Mouse (Mus musculus): Measurements from ENCODE around the gene Scn2b. TPM values are rescaled to one million over a fixed set of nuclear protein-coding genes. Genes with fewer than 3 reads are reported as not detected.

The Scn2b gene
- polyA plus RNA-seq, 2 experiments: 3.3 to 6.6 TPM

- Histone ChIP-seq H3K27me3 (ENCODE audit: control insufficient read depth, insufficient read depth, low read length) (no peaks in the 10 kb centered on the region), H3K9ac (ENCODE audit: low read depth, low read length, severe bottlenecking) (no peak overlapping the region), H3K4me1 (ENCODE audit: control insufficient read depth, insufficient read depth, low read length) (no peaks in the 10 kb centered on the region), H3K27ac (replicated peaks; ENCODE audit: low read depth, low read length) (no peak overlapping the region), H3K4me3 (replicated peaks; ENCODE audit: low read length) (no peak overlapping the region), H3K9me3 (ENCODE audit: control insufficient read depth, low read length) (no peaks in the 10 kb centered on the region), H3K4me2 (replicated peaks; ENCODE audit: low read depth, low read length, severe bottlenecking) (no peak overlapping the region), H3K36me3 (ENCODE audit: control insufficient read depth, insufficient read depth, low read length) (no peaks in the 10 kb centered on the region)
- ATAC-seq (ENCODE audit: low FRiP score, low read depth): no peak
- TF ChIP-seq POLR2A (IDR thresholded peaks at IDR 0.05; ENCODE audit: borderline replicate concordance, extremely low read depth, insufficient read depth, insufficient read length): no peak
- 69% methylated on average over 5 of the region's 5 CpGs for WGBS
- no peak for DNase-seq (ENCODE audit: low spot score)
Observed at GRCm38 (mm10) chr9:45084556-45084955, 33.0 kb upstream of the Scn2b start.

GRCm38 (mm10) chr9:45085741-45086690, 31.6 kb upstream of the Scn2b start:
- Histone ChIP-seq H3K27ac (replicated peaks; ENCODE audit: low read depth, low read length) (no peak overlapping the region), H3K4me1 (ENCODE audit: control insufficient read depth, insufficient read depth, low read length) (no peaks in the 10 kb centered on the region)
- 82% methylated on average over 12 of the region's 12 CpGs for WGBS

GRCm38 (mm10) chr9:45088040-45088439, 29.5 kb upstream of the Scn2b start:
- no peak overlapping the region for H3K4me2 ChIP-seq (replicated peaks; ENCODE audit: low read depth, low read length, severe bottlenecking)
- no peak overlapping the region for H3K4me3 ChIP-seq (replicated peaks; ENCODE audit: low read length)
- no peaks in the 10 kb centered on the region for H3K4me1 ChIP-seq (ENCODE audit: control insufficient read depth, insufficient read depth, low read length)
- ATAC-seq (ENCODE audit: low FRiP score, low read depth) (no peak), DNase-seq (ENCODE audit: low spot score) (no peak)
- no peaks in the 10 kb centered on the region for H3K36me3 ChIP-seq (ENCODE audit: control insufficient read depth, insufficient read depth, low read length)
- no peak overlapping the region for H3K9ac ChIP-seq (ENCODE audit: low read depth, low read length, severe bottlenecking)
- no peak for TF ChIP-seq POLR2A (IDR thresholded peaks at IDR 0.05; ENCODE audit: borderline replicate concordance, extremely low read depth, insufficient read depth, insufficient read length)
- H3K27ac ChIP-seq (replicated peaks; ENCODE audit: low read depth, low read length): no peak overlapping the region
- no peaks in the 10 kb centered on the region for H3K27me3 ChIP-seq (ENCODE audit: control insufficient read depth, insufficient read depth, low read length)
- H3K9me3 ChIP-seq (ENCODE audit: control insufficient read depth, low read length): no peaks in the 10 kb centered on the region

More at GRCm38 (mm10) chr9:45085741-45086690, 31.6 kb upstream of the Scn2b start:
- Histone ChIP-seq H3K27me3 (ENCODE audit: control insufficient read depth, insufficient read depth, low read length) (no peaks in the 10 kb centered on the region), H3K9me3 (ENCODE audit: control insufficient read depth, low read length) (no peaks in the 10 kb centered on the region), H3K4me3 (replicated peaks; ENCODE audit: low read length) (no peak overlapping the region), H3K36me3 (ENCODE audit: control insufficient read depth, insufficient read depth, low read length) (no peaks in the 10 kb centered on the region), H3K9ac (ENCODE audit: low read depth, low read length, severe bottlenecking) (no peak overlapping the region), H3K4me2 (replicated peaks; ENCODE audit: low read depth, low read length, severe bottlenecking) (no peak overlapping the region)
- no peak for TF ChIP-seq POLR2A (IDR thresholded peaks at IDR 0.05; ENCODE audit: borderline replicate concordance, extremely low read depth, insufficient read depth, insufficient read length)
- no peak for ATAC-seq (ENCODE audit: low FRiP score, low read depth)
- no peak for DNase-seq (ENCODE audit: low spot score)

GRCm38 (mm10) chr9:45090811-45091210, 26.8 kb upstream of the Scn2b start:
- Histone ChIP-seq H3K4me1 (ENCODE audit: control insufficient read depth, insufficient read depth, low read length) (no peaks in the 10 kb centered on the region), H3K9me3 (ENCODE audit: control insufficient read depth, low read length) (no peaks in the 10 kb centered on the region), H3K4me3 (replicated peaks; ENCODE audit: low read length) (no peak overlapping the region), H3K27me3 (ENCODE audit: control insufficient read depth, insufficient read depth, low read length) (no peaks in the 10 kb centered on the region), H3K27ac (replicated peaks; ENCODE audit: low read depth, low read length) (no peak overlapping the region), H3K36me3 (ENCODE audit: control insufficient read depth, insufficient read depth, low read length) (no peaks in the 10 kb centered on the region), H3K9ac (ENCODE audit: low read depth, low read length, severe bottlenecking) (no peak overlapping the region), H3K4me2 (replicated peaks; ENCODE audit: low read depth, low read length, severe bottlenecking) (no peak overlapping the region)
- no peak for ATAC-seq (ENCODE audit: low FRiP score, low read depth)
- 74% methylated on average over 3 of the region's 3 CpGs for WGBS
- TF ChIP-seq POLR2A (IDR thresholded peaks at IDR 0.05; ENCODE audit: borderline replicate concordance, extremely low read depth, insufficient read depth, insufficient read length): no peak
- no peak for DNase-seq (ENCODE audit: low spot score)

- no peak overlapping the region for H3K4me2 ChIP-seq (replicated peaks; ENCODE audit: low read depth, low read length, severe bottlenecking)
- H3K9me3 ChIP-seq (ENCODE audit: control insufficient read depth, low read length): no peaks in the 10 kb centered on the region
- H3K27ac ChIP-seq (replicated peaks; ENCODE audit: low read depth, low read length): no peak overlapping the region
- H3K4me1 ChIP-seq (ENCODE audit: control insufficient read depth, insufficient read depth, low read length): no peaks in the 10 kb centered on the region
- no peak overlapping the region for H3K4me3 ChIP-seq (replicated peaks; ENCODE audit: low read length)
- H3K27me3 ChIP-seq (ENCODE audit: control insufficient read depth, insufficient read depth, low read length): no peaks in the 10 kb centered on the region
- DNase-seq (ENCODE audit: low spot score) (no peak), ATAC-seq (ENCODE audit: low FRiP score, low read depth) (no peak)
- H3K9ac ChIP-seq (ENCODE audit: low read depth, low read length, severe bottlenecking): no peak overlapping the region
- 65% methylated on average over 4 of the region's 4 CpGs for WGBS
- H3K36me3 ChIP-seq (ENCODE audit: control insufficient read depth, insufficient read depth, low read length): no peaks in the 10 kb centered on the region
- no peak for TF ChIP-seq POLR2A (IDR thresholded peaks at IDR 0.05; ENCODE audit: borderline replicate concordance, extremely low read depth, insufficient read depth, insufficient read length)
Observed at GRCm38 (mm10) chr9:45092641-45093040, 24.9 kb upstream of the Scn2b start.

Data from limb, embryonic 14.5 days (tissue).